ENCODE assay signal across 13 mouse cellular contexts in the genomic region with DNA sequence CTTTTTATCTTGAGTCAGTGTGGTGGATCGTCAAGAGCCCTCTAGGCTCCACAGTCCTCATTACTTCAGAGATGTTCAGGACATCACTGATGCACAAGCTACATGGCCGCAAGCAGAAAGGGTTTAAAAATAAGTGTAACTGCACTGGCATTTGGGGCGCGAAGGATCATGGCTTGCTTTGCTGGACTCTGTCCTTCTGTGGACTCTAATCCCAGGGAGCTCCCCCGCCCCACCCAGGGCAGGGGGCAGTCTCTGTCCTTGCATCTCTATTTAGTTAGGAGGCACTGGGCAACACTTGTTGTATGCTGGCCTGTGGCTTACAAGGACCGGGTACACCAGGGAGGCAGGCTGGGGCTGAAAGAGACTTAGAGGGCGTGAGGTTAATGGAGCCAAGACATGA.
"Had no signal": no experiment of that assay in that cellular context is flagged by ENCODE, and none has a peak within 500 bp of the region (broad histone marks: within the 10 kb centered on the region; RNA-seq: fewer than 3 reads in every experiment).

No protein-coding gene starts in this region.

- H3K4me2 ChIP-seq: limb, embryonic 13.5 days; midbrain, embryonic 13.5 days; neural tube, embryonic 15.5 days had no signal

- H3K9me3 ChIP-seq: limb, embryonic 13.5 days; midbrain, embryonic 13.5 days; neural tube, embryonic 15.5 days had no signal

- H3K9ac ChIP-seq: limb, embryonic 13.5 days; liver, embryonic 14.5 days; midbrain, embryonic 13.5 days; neural tube, embryonic 15.5 days had no signal

- H3K36me3 ChIP-seq: limb, embryonic 13.5 days; midbrain, embryonic 13.5 days; neural tube, embryonic 15.5 days had no signal

- H3K4me3 ChIP-seq: layer of hippocampus, adult 2 months; limb, embryonic 13.5 days; midbrain, embryonic 13.5 days; myocyte; neural tube, embryonic 15.5 days had no signal

- DNase-seq: left cerebral cortex, postnatal 4 days; lung, adult 18-20 months; right cerebral cortex, postnatal 4 days; spleen, adult 18-20 months; thymus, postnatal 36 days had no signal

- H3K4me1 ChIP-seq: limb, embryonic 13.5 days; midbrain, embryonic 13.5 days had no signal

- H3K27ac ChIP-seq: hindbrain, postnatal 0 days; kidney, postnatal 0 days; layer of hippocampus, adult 2 months; limb, embryonic 13.5 days; liver, embryonic 14.5 days; midbrain, embryonic 13.5 days; neural tube, embryonic 15.5 days had no signal

- ATAC-seq: hindbrain, postnatal 0 days; midbrain, embryonic 13.5 days had no signal

- H3K27me3 ChIP-seq: limb, embryonic 13.5 days; midbrain, embryonic 13.5 days; neural tube, embryonic 15.5 days had no signal
